ENCODE assay signal across 8 mouse cellular contexts in the genomic region with DNA sequence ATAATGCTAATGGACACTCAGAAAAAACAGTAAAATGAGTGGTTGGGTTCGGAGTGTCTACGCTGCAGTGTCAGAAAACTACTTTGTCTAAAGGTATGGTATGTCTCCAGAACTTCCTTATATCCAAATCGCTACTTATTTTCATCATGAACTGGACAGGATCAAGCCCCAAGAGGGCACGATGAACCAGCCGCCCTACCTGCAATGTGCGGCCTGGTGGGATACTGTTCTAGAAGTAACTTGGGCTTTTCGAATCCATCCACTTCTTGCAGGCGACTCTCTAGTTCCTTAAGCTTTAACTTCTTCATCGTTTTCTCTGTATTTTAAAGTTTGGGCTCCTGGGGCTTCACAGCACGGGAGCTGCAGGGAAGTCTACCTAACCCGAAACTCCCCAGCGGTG. TPM values are rescaled to one million over a fixed set of nuclear protein-coding genes. Genes with fewer than 3 reads are reported as not detected.
DNase-seq lines count a peak whose midpoint lies in the region; ATAC-seq lines count a peak whose summit lies in the region.

No protein-coding gene starts in this region.

- peak overlapping the region; percentile 34 for H3K4me3 ChIP-seq in stomach, embryonic 14.5 days (ENCODE audit: low read depth, low read length)

- H3K9me3 ChIP-seq in stomach, embryonic 14.5 days (ENCODE audit: control insufficient read depth, low read depth, low read length), result no peaks in the 10 kb centered on the region

- peaks cover 3% of the 10 kb centered on the region; the same call in 1 of the 2 replicates for H3K4me1 ChIP-seq in stomach, embryonic 14.5 days (ENCODE audit: control insufficient read depth, insufficient read depth, low read length)

- no peaks in the 10 kb centered on the region for H3K27me3 ChIP-seq in stomach, embryonic 14.5 days (ENCODE audit: control insufficient read depth, insufficient read depth, low read length)

- DNase-seq in cerebellum, postnatal 36 days, result no peak
- DNase-seq in urinary bladder, postnatal 25 days (ENCODE audit: low spot score), result peak; percentile 13
- DNase-seq in urinary bladder, adult 18-20 months (ENCODE audit: low spot score in 2 of 2), result no peak
- peak; percentile 36 for DNase-seq in liver
- no peak for DNase-seq in cerebellum, postnatal 14 days

- ATAC-seq in cerebellum, adult (ENCODE audit: insufficient number of reproducible peaks, low FRiP score, low TSS enrichment), result peak; percentile 36; the same call in 1 of the 2 replicates
- 0 out of 2 replicates have a peak, but pooled peaks have one; percentile 28 for ATAC-seq in stomach, embryonic 14.5 days (ENCODE audit: insufficient number of reproducible peaks, insufficient read depth, low FRiP score, low read depth)
- ATAC-seq in megakaryocyte-erythroid progenitor cell, adult 5-6 weeks (replicated peaks; ENCODE audit: low FRiP score, low TSS enrichment, poor library complexity, severe bottlenecking), result no peak

- 5% methylated on average over 12 of the region's 12 CpGs for WGBS in stomach, embryonic 14.5 days

- peak overlapping the region; percentile 53 for H3K4me2 ChIP-seq in stomach, embryonic 14.5 days (replicated peaks; ENCODE audit: low read depth, low read length)

- H3K27ac ChIP-seq in stomach, embryonic 14.5 days (ENCODE audit: low read length), result peak overlapping the region; percentile 12; the same call in 1 of the 2 replicates

- H3K9ac ChIP-seq in stomach, embryonic 14.5 days (replicated peaks; ENCODE audit: low read depth, low read length), result peak overlapping the region; percentile 15; the same call in 1 of the 2 replicates

- H3K36me3 ChIP-seq in stomach, embryonic 14.5 days (ENCODE audit: control insufficient read depth, insufficient read depth, low read length), result no peaks in the 10 kb centered on the region

RNA-seq across cellular contexts. Expression of gene Mettl5, which starts 0.4 kb away (rescaled TPM):
- 41.6 and 44.0 TPM in 2 replicates for polyA plus RNA-seq in stomach, embryonic 14.5 days (2014; fragmentation: Nextera tagmentation; extraction: Ambion mirVana)
- 27.3 and 60.1 TPM in 2 replicates for total RNA-seq in megakaryocyte-erythroid progenitor cell, adult 5-6 weeks (2014; fragmentation: Nextera tagmentation)
- 43.5 and 86.1 TPM in 2 replicates for total RNA-seq in megakaryocyte-erythroid progenitor cell, adult 5-6 weeks (2017)

RNA-seq across cellular contexts. Expression of gene Ubr3, which starts 12.0 kb away (rescaled TPM):
- 19.6 and 21.6 TPM in 2 replicates for polyA plus RNA-seq in stomach, embryonic 14.5 days (2014; fragmentation: Nextera tagmentation; extraction: Ambion mirVana)
- 31.5 and 37.1 TPM in 2 replicates for total RNA-seq in megakaryocyte-erythroid progenitor cell, adult 5-6 weeks (2014; fragmentation: Nextera tagmentation)
- total RNA-seq in megakaryocyte-erythroid progenitor cell, adult 5-6 weeks (2017), result 39.3 and 67.1 TPM in 2 replicates

RNA-seq across cellular contexts. Expression of gene Ssb, which starts 23.7 kb away (rescaled TPM):
- 316 and 339 TPM in 2 replicates for polyA plus RNA-seq in stomach, embryonic 14.5 days (2014; fragmentation: Nextera tagmentation; extraction: Ambion mirVana)
- total RNA-seq in megakaryocyte-erythroid progenitor cell, adult 5-6 weeks (2014; fragmentation: Nextera tagmentation), result 248 and 394 TPM in 2 replicates
- 771 and 927 TPM in 2 replicates for total RNA-seq in megakaryocyte-erythroid progenitor cell, adult 5-6 weeks (2017)

Comparison
In these comparisons a context has a peak if more than half of its experiments do, and no peak if none do; other contexts are left out.
1. DNase-seq: peak in urinary bladder, postnatal 25 days (single experiment) and liver (single experiment); none in cerebellum, postnatal 36 days (0 of 2), urinary bladder, adult 18-20 months (0 of 2) and cerebellum, postnatal 14 days (0 of 2).